Mouse (Mus musculus): ENCODE results near the gene Ube2h.

Gene Ube2h

DNA sequence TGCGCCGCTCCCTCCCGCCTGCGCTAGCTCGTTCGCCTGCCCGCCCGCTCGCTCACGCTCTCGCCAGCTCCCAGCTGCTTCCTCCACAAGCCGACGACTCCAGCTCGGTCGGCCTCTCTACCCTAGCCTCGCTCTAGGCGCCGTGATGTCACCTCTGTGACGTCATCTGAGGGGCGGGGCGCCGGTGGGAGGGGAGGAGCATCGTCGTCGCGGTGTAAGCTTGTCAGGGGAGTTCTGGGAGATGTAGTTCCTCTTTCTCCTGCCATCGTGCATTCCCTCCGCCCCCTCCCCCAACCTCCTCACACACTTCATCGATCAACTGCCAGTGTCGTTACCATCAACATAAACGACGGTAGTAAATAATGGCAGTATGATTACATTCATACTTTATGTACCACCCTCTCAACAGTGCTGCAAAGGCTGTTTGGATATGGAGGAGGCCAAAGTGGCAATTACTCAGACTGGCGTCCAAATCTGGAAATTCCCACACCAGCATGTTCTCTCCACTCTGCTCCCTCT is at the start of gene Ube2h:
Gene Ube2h (minus strand): TSS at position 141 of the 519 bp plus-strand sequence.
- peak; percentile 100 for DNase-seq (ENCODE audit: low spot score)

DNA sequence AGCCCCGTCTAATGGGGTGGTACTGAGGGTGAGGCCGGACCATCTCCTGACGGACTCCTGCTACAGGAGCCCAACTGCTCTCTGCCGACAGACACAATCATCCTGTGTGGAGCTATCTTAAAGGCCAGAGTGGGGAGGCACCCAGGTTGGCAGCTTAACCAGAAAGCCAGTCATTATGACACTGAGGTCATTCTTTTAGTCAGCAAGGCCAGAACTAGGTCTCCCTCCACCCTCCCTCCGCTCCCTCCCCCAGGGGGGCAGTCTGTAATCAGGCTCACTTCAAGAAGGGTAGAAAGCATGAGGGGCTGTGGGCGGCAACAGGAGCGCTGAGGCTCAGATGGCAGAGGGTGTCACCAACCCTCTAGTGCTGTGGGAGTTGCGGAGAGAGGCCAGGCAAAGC is 49.3 kb upstream of the Ube2h start:
- peak; percentile 66 for DNase-seq (ENCODE audit: low spot score)

DNA sequence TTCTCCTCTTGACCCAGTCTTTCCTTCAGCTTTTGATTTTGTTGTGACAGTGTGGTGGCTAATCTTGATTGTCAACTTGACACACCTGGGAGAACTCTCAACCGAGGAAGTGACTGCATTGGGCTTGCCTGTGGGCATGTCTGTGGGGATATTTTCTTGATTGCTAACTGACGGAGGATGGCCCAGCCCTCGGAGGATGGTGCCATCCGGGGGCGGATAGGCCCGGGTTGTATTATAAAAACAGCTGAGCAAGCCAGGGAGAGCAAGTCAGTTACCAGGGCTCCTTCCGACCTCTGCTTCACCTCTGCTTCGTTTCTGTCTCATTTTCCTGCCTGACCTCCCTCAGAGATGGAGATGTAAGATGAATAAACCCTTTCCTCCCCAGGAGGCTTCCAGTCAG is 48.4 kb upstream of the Ube2h start:
- DNase-seq (ENCODE audit: low spot score), result no peak

DNA sequence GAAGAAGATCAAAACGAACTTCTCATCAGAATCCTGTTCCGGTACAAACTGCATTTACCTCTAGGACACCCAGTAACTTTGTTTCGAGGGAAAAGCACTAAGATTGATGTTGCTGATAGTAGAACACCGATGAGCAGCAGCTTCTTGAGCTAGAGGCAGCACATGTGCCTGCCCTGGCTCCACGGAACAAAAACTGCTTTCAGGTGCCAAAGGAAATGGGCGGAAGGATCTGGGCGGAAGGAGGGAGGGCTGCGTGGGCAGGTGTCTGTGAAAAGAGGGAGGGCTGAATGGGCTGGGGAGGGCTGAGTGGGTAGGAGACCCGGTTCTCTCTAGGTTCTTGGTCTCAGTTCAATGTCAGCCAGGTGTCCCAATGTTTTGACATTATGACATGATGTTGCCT is 47.0 kb upstream of the Ube2h start:
- DNase-seq (ENCODE audit: low spot score), result no peak

DNA sequence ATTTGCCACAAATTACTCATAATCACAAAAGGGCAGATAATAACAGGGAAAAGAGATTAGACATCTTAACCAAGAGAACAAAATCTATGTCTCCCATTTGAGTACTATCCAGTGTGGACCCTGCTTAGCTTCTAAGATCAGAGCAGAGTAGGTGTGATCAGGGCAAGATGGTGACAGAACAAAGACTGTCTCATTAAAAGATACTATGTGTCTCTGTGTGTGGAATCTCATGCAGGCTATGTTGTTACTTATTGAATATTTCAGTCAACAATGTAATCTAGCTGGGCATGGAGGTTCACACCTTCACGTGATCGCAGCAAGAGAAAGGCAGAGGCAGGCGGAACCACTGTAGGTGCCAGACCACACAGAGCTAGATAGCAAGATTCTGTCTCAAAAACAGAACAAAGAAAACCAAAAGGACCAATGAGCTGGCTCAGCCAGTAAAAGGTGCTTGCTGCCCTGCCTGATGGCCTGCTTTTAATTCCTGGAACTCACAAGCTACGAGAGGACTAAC is 43.0 kb upstream of the Ube2h start:
- no peak for DNase-seq (ENCODE audit: low spot score)

DNA sequence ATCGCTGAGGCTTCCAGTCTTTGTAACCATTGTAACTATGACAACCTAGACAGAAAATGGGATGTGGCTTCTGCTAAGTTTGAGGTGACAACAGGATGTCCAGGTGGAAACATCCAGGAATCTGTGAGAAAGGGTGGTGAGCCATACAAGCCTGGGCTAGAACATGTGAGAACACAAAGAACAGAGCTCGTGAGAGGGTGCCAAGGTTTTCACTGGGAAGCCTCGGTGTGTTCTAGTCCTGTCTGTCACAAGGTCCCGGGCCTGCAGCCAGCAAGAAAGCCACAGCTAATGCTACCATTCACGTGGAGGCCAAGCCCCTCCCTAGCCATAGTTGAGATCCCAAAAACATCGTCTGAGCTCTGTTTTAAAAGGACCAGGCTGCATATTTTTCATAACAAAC is 42.4 kb upstream of the Ube2h start:
- peak; percentile 62 for DNase-seq (ENCODE audit: low spot score)

DNA sequence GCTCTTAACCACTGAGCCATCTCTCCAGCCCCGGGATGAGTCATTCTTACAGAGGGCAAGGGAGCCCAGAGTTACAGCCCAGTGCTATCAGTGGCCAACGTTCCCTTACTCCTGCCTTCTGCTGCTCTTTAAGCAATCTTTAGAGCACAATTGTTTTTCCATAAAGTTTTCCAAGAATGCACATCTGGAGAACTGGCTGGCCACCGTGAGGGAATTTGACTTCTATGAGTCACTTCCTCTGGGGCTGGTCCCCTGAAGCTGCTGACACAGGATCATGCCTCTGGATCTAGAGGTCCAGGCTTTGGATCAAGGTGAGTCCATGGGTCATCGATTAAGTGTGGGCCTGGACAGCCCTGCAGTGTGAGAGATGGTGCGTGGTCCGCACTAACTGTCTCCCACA is 39.7 kb upstream of the Ube2h start:
- no peak for DNase-seq (ENCODE audit: low spot score)

DNA sequence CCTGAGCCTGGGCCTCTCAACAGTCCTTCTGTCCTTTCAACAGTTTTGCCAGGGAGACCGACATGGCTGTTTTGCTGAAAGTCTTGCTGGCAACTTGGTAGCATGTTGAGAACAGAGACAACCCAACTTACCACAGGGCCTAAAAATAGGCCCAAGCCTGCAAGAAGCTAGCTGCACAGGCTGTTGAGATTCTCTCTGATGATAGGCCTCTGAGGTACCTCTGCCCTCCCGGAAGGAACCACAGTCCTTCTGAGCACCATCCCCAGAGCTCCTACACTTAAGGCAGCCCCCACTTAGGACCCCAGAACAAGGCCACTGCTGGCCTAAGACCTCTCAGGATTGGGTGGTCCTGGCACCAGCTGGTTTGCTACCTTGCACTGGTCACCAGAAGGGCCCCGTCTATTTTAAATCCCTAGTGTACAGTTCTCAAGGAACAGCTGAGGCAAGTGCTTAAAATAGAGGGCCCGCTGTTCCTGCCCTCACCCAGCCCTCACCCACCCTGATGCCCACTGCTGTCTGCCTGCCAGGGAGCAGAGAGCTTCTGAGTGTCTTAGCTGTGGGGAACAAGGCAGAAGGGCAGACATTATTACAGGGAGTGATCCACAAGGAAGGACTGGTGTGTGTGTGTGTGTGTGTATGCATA is 36.0 kb upstream of the Ube2h start:
- DNase-seq (ENCODE audit: low spot score), result no peak

DNA sequence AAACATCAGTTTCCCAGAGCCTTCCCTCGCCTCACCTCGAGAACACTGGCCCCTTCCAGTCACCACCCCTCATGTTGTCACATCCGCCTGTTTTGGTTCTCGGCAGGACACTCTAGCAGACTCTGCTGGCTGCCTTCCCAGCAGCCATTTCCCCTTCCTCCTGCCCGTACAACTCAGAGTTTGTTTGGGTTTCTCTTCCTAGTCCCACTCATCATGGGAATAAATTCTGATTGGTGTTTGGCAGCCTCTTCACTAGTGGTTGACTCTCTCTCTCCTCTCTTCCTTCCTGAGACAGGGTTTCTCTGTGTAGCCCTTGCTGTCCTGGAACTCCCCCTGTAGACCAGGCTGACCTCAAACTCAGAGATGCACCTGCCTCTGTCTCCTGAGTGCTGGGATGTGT is 32.6 kb upstream of the Ube2h start:
- no peak for DNase-seq (ENCODE audit: low spot score)

DNA sequence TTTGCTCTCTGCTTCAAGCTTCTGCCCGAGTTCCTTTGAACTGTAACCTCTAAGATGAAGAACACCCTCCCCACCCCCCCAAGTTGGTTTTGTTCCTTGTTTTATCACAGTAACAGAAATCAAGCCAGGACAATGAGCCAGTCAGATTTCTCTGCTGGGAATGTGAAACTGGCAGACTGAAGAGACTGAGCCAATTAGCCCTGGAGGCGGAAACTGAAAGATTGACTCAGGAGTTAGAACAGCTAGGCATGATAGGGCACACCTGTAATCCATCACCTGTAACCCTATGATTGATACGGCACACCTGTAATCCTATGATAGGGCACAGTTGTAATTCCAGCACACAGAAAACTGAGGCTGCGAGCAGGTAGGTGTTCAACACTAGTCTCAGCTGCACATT is 27.9 kb upstream of the Ube2h start:
- no peak for DNase-seq (ENCODE audit: low spot score)

DNA sequence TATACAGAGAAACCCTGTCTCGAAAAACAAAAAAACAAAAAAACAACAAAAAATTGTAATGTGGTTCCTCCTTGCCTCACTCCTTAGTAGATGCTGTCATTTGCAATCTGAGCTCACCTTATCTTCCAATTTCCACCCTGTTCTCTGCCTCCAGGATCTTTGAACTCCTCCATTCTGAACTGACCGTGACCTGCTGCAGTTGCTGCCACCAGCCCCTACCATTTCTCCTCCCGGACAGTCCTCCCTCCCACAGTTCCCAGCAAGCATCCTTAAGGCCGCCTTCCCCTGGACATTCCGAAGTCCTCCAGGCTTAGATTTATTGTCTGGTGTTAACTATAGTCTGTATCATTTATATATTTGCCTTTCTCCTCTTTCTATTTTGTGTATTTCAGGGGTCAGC is 26.4 kb upstream of the Ube2h start:
- no peak for DNase-seq (ENCODE audit: low spot score)

DNA sequence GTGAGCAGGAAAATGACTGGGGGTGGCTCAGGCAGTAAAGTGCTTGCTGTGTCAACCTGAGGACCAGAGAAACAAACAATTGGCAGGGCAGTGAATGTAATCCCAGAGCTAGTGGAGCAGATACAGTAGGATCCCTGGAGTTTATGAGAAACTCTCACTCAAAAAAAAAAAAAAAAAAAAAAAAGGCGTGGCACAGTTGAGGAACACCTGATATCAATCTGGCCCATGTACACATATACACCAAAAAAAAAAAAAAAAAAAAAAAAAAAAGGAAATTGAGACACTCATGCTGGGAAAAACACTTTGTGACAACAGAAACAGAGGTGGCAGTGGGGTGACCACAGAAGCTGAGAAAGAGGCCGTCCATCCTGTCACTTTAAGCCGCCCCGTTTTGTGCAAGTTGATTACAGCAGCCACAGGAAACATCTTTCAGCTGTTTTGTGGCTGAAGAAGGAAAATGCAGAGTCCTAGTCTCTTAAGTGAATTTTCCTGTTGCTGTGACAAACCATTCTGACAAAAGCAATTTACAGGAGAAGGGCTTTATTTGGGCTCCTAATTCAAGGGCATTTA is 21.7 kb upstream of the Ube2h start:
- no peak for DNase-seq (ENCODE audit: low spot score)

DNA sequence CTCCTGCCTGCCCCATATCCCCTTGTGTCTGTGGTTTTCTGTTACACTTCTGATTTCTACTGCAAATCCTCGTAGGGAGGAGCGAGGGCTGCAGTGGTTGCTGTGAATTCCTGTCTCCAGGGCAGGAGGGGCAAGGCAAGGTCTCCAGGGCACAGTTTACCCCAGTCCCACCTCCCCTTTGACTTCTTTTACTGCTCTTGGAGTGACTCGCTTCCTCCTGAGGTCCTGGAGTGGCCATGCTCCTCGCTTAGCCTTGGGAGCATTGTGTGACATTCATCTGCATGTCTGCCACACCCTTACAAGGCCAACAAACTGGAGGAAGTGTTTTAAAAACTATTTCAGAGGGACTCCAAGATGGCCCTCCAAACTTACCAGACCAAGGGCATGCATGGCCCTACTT is 16.7 kb upstream of the Ube2h start:
- no peak for DNase-seq (ENCODE audit: low spot score)

DNA sequence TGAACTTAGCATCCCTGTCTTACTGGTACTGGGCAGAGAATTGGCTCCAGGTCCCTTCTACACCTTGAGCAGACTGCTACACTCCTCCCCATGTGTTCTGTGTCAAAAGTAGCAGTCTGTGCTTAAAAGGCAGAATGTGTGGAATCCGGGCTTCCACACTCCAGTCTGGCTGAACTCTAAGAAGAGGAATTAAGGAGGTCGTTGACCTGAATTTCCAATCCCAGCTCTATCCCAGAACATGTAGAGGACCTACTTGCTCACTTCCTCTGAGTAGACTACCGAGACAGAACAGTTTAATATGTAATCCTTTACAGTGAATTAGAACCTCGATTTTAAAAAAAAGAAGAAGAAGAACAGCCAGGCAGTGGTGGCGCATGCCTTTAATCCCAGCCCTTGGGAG is 14.9 kb upstream of the Ube2h start:
- DNase-seq (ENCODE audit: low spot score), result no peak

DNA sequence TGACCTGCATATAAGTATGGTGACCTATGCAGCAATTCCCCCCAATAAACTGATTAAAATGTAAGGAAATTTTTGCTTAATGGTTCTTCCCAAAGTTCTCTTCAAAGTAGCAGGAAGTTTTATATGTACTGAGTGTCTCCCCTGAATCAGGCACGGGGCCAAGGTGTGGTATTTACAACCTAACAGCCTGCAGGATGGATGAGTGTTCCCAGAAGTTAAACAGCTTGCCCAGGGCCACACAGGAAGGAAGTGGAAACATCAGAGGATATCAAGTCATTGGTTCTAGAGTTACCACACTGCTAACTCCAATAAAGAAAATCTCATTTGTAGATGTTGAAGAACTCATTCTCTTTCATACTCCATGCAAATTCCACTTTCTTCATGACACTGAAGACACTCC is 7.7 kb upstream of the Ube2h start:
- DNase-seq (ENCODE audit: low spot score), result no peak

DNA sequence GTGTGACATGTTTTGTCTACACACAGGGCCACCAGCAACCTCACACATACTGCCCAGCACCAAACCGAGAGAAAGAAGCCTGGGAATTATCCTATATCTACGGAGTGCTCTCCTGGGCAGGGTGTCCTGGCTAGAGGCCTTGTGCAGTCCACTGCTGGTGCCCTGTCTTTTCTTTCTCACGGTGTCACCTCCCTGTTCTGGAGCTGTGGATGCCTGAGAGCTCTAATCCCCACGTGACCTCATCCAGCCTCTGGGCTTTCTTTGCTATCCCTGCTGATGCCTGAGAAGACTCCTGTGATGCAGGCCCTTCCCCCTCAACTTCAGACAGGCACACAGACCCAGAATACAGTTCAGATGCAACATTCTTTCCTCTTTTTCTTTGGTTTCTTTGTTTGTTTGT is 4.4 kb upstream of the Ube2h start:
- DNase-seq (ENCODE audit: low spot score), result no peak

DNA sequence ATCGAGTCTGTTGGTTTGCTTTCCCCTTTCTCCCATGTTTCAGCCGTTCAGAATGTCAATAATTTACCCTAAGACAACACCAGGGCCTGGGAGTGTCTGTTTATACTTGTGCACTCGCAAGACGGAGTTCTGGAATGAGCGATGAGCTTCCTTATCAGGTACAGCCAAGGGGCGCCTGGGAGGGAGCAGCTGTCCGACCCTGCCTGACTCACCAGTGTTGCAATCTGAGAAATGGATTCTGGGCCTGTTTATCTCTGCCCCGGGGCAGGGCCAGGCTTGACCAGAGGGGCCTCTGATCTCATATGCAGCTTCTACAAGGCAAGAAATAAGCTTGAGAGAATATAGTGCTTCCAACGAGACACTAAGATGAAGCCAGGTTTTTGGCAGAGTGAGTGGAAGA is 3.4 kb upstream of the Ube2h start:
- DNase-seq (ENCODE audit: low spot score), result no peak

DNA sequence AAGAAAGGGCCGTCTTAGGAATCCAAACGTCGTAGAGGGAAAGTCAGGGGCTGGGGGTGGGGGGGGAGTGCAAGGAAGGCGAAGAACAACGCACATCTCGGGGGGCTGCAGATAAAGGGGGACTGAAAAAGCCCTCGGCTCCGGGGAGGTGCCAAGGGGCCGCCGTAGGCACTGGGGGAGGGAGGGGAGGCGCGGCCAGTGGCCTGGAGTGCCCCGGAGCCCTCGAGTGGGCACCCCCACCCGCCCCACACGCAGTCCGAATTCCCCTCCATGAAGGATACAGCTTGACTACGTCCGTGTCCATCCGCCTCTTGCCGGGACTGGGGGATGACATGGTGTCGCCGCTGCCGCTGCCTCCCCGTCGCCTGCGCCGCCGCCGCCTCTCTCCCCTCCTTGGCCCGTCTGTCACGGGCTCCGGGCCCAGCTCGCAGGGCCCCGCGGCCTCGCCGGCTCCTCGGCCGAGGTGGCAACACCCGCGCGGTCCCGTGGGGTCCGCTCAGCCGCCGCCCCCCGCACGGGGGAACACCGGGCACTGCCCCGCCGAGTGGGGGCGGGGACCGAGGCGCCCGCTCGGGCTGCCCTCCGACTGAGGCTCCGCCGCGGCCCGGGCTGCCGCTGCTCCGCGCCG is 454 bp downstream of the Ube2h start:
- peak; percentile 73 for DNase-seq (ENCODE audit: low spot score)

DNA sequence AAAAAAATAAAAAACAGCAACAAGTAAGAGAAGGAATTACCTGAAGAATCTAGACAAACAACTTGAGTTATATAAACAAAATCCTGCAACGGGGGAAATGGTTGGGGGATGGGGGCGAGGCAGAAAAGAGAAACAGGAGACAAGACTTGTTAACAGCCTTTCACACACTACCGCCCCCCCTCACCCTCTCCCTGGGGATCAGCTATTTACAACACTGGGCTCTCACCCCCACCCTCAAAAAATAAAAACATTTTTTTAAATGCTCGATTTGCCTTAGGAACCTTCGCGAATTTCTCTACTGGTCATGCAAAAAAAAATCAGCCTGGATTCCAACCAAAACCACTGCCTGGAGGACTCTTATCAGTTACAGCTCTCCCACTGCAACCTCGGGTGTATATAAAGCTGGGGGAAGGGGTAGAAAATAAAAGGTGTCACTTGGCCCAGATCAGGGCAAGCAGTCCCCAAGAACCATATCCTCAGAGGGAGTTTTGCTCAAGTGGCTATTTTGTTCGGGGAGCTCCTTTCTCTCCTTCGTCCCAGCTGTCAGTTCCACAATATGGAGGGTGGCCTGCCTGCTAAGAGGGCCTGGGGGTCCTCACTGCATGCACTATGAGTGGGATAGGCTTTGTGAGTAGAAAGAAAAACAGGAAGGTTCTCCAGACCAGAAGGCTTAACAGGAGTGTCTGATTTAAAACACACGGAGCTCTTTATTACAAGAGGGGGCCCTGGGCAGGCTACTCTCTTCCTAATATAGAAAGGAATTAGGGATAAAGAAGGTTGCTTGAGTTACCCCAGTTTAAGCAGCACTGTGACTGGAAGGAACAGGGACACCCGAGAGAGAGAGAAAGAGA is 1.3 kb downstream of the Ube2h start:
- DNase-seq (ENCODE audit: low spot score), result peak; percentile 69

DNA sequence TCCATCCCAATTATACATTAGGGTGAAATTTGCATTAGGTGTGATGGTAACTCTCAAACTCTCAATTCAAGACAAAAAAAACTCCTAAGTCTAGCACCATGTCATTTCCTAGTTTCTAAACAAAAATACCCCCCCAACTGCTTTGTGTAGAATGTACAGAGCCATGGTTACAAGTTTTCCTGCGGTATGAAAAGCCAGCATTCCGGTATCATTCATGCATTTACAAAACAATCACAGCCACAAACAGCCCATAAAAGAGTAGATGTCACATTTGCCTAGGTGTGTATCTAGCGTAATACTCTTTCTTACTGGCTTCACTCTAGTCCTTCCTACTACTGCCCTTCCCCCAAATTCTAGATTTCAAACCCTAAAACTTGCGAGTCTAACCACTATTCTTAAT is 2.2 kb downstream of the Ube2h start:
- no peak for DNase-seq (ENCODE audit: low spot score)

DNA sequence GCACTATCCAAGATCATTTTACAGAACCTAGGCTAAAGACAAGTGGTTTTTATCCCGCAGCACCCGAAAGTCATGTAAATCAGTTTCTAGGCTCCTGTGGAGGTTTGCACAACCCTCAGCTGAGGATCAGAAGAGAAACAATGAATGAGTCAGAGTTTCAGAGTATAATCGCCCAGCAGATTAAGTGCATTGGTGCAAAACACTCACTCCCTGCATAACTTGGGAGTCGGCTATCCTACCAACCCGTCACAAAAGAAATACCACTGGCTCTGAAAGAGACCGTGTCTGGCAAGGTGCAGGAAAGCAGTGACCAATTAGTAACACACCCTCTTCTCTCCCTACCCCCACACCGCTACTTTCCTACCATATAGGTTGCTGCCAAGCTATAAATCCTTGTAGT is 3.4 kb downstream of the Ube2h start:
- no peak for DNase-seq (ENCODE audit: low spot score)

DNA sequence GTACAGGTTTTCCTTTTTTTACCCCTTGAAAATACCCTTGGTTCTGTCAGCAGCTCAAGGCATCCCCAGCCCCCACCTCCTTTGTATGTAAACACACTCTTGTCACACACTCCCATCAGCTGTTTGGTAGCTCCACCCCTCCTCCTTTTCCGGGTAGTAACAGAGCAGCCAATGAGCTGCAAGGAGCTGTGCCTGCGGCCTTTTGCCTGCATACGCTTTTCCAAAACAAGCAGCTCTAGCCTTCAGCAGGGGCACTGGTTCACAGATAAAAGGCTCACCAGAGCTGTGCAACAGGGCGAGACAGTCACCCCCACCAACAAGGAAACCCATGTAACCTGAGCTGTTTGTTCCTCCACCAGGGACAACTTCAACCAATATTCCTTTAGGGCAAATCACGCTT is 4.0 kb downstream of the Ube2h start:
- peak; percentile 73 for DNase-seq (ENCODE audit: low spot score)

DNA sequence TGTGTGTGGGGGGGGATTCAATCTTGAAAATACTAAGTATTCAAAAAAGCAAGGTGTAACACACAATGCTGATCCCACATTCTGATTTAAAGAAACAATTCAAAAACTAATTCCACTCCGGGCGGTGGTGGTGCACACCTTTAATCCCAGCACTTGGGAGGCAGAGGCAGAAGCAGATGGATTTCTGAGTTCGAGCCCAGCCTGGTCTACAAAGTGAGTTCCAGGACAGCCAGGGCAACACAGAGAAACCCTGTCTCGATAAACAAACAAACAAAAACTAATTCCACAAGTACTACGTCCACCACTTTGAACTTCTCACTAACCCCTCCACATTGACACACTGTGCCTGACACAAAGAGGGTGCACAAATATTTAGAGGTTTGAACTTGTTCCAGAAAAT is 4.7 kb downstream of the Ube2h start:
- no peak for DNase-seq (ENCODE audit: low spot score)
